Mouse (Mus musculus): ENCODE measurements around the gene Slamf9.

DNA sequence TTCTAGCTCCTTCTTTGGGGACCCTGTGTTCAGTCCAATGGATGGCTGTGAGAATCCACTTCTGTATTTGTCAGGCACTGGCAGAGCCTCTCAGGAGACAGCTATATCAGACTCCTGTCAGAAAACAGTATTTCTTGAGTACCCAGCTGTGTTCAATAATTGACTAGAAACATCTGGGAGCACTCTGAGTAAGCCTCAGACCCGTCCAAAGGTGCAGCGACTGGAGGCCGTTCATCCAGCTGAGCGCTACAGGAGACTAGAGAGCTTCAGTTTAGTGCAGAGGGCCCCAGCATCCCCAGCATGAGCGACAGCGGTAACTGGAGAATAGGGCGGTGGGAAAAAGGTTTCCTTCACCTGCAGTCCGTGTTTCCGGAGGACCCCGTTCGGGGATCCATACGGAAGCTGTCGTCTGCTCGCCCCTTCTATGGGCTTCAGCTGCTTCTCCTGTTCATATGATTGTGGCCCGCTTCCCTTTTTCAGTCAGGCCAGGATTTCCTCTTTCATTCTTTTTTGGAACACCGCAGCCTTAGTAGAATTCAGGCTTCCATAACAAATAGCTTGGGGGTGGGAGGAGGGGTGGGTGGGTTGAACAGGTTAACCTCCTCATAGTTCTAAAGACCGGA lies 24.2 kb upstream of the Slamf9 start:
- TF ChIP-seq CTCF (IDR thresholded peaks at IDR 0.05 in 2 of 3, conservative IDR thresholded peaks at IDR 0.05 in 1 of 3; ENCODE audit: control insufficient read depth in 1 of 3, insufficient read depth in 1 of 3, low read depth in 2 of 3, low read length in 3 of 3, poor library complexity in 1 of 3, severe bottlenecking in 1 of 3) (no peak), JUND (IDR thresholded peaks at IDR 0.05; ENCODE audit: low read depth, low read length) (no peak), ETS1 (IDR thresholded peaks at IDR 0.05; ENCODE audit: low read depth, low read length) (no peak), CHD1 (IDR thresholded peaks at IDR 0.05; ENCODE audit: low read depth, low read length) (no peak)

All from MEL (cell line).